Mouse (Mus musculus): ENCODE data around the gene Mpzl1.

DNA sequence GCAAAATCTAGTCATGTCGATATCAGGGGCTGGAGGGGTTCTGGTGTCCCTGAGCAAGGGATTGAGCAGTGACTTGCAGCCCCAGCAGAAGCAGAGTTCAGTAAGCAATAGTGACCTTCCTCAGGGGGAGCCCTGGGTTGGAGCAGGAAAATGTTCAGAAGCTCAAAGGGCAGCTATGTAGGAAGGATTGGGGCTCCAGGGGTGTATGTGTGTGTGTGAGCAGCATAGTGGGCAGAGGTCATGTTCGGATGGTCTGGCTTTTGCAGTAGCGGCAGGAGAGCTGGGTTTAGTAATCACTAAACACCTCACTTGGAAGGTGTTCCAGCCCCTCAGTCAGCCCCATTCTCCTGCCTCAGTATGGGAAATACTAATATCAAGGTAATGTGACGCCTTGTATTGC lies 58.3 kb downstream of the Mpzl1 start:
- TF ChIP-seq CTCF (IDR thresholded peaks at IDR 0.05; ENCODE audit: control insufficient read depth, insufficient read depth, low read length), result no peak
- no peak for TF ChIP-seq POLR2A (IDR thresholded peaks at IDR 0.05; ENCODE audit: borderline replicate concordance, control insufficient read depth, low read depth, low read length)
